Mouse (Mus musculus): Measurements from ENCODE around the gene 1700042G07Rik.

DNA sequence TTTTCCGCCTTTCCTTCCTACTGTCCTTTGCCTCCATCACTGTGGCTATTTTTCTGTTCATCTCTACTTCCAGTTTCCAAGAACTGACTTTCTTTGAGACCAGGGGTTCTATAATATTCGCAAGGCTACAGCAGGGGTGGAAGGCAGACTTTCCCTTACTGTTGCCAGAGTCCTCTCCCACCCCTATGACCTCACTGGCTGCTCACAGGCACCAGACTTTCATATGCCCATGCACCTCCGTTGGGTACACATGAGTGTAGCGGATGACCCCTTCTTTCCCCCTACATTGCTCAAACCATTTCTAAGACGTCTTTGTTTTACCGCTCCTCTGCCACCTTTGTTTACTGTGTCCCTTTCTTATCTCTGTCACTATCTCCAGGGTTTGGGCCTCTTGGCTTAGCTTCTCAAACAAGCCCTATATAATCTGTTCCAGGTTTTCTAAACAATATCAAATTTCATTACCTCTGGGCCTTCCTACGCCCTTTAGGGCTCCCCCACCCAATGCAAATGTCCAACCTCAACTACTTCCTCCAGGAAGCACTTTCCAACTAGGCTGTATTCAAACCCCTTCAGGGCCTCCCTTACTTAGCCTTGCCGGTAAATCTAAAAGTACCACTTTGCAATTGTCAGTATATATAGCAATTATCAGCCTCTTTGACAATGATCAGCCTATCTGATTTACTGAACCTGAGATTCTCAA, 7.3 kb upstream of the 1700042G07Rik start:
- TF ChIP-seq CTCF (IDR thresholded peaks at IDR 0.05; ENCODE audit: extremely low read depth, insufficient read depth, low read length) (no peak), POLR2A (IDR thresholded peaks at IDR 0.05; ENCODE audit: extremely low read depth, insufficient read depth, low read length) (no peak)

All from cortical plate, adult 2 months (tissue).